Mouse (Mus musculus) ES-E14 (cell line): ENCODE results near the gene Syt3. TPM values are rescaled to one million over a fixed set of nuclear protein-coding genes. Genes with fewer than 3 reads are reported as not detected.

ENCODE experiments used
- DNase-seq: peaks from one replicate; pipeline ENCODE4 v3.0.0-alpha.2; 2013; ENCODE audit warnings: low read depth, low spot score
- H3K27ac ChIP-seq: 2 replicates; pipeline ENCODE4 v1.5.1; 2012; ENCODE audit warnings: low read depth, mild to moderate bottlenecking, low read length, moderate library complexity, mixed read lengths; ENCODE audit not compliant: poor library complexity, insufficient read depth, severe bottlenecking
- H3K36me3 ChIP-seq: 2 replicates; pipeline ENCODE4 v1.6.1; 2012; ENCODE audit warnings: mild to moderate bottlenecking, low read length, moderate library complexity, mixed read lengths; ENCODE audit not compliant: control insufficient read depth, poor library complexity, insufficient read depth, severe bottlenecking
- H3K4me1 ChIP-seq, 2 experiments: fragments of 150-350 bp in 1 of 2; sonication (generic) in 1 of 2; 2 replicates each; pipeline ENCODE4 v1.6.1; 2012; ENCODE audit warnings: low read length in 2 of 2, mild to moderate bottlenecking in 1 of 2, mixed read lengths in 1 of 2; ENCODE audit not compliant: control insufficient read depth in 2 of 2, insufficient read depth in 2 of 2, poor library complexity in 1 of 2
- H3K4me3 ChIP-seq, 2 experiments: fragments of 150-350 bp in 1 of 2; sonication (generic) in 1 of 2; 2 replicates each; pipeline ENCODE4 v1.5.1; 2012; ENCODE audit warnings: low read length in 2 of 2, low read depth in 1 of 2, mild to moderate bottlenecking in 1 of 2, mixed read lengths in 1 of 2; ENCODE audit not compliant: insufficient read depth in 1 of 2, poor library complexity in 1 of 2, severe bottlenecking in 1 of 2
- H3K9ac ChIP-seq: 2 replicates; pipeline ENCODE4 v1.6.1; 2012; ENCODE audit warnings: low read depth, mild to moderate bottlenecking, low read length, mixed read lengths; ENCODE audit not compliant: poor library complexity, insufficient read depth, severe bottlenecking
- H3K9me3 ChIP-seq: fragments of 150-350 bp; sonication (generic); 2 replicates; pipeline ENCODE4 v1.6.1; 2012; ENCODE audit warnings: low read depth, mild to moderate bottlenecking, low read length; ENCODE audit not compliant: control insufficient read depth, insufficient read depth
- CHD2 ChIP-seq: IDR thresholded peaks from 2 replicates; pipeline ENCODE4 v1.6.1; 2014; ENCODE audit warnings: mild to moderate bottlenecking, low read depth, low read length, inconsistent platforms
- HCFC1 ChIP-seq: IDR thresholded peaks from 2 replicates; pipeline ENCODE4 v1.6.1; 2012; ENCODE audit warnings: low read length, inconsistent platforms, borderline replicate concordance; ENCODE audit not compliant: insufficient read depth
- MAFK ChIP-seq: IDR thresholded peaks from 2 replicates; pipeline ENCODE4 v1.6.1; 2014; ENCODE audit warnings: mild to moderate bottlenecking, low read depth, low read length, inconsistent platforms; ENCODE audit not compliant: insufficient read depth
- ZC3H11A ChIP-seq: IDR thresholded peaks from 2 replicates; pipeline ENCODE4 v1.6.1; 2012; ENCODE audit warnings: low read depth, mild to moderate bottlenecking, inconsistent platforms, low read length, borderline replicate concordance
- ZNF384 ChIP-seq: IDR thresholded peaks from 2 replicates; pipeline ENCODE4 v1.6.1; 2012; ENCODE audit warnings: low read depth, low read length, inconsistent platforms
- in situ Hi-C, 2 experiments: fragments of 600-800 bp; cut with MboI; formaldehyde crosslinking; loops; one replicate each; pipeline ENCODE4 v1.15.1; 2025; ENCODE audit warnings: low sequenced_read_pairs in 2 of 2, inconsistent platforms in 1 of 2; ENCODE audit not compliant: unreplicated experiment in 2 of 2
- total RNA-seq: library from RNA; depleted of rRNA; stranded (reverse); fragments of 300-350 nt; gene quantifications from 2 replicates; pipeline ENCODE4 v1.2.3, GENCODE M21; 2012

Syt3 gene
- total RNA-seq, 1 experiment, result 5.8 TPM

DNA sequence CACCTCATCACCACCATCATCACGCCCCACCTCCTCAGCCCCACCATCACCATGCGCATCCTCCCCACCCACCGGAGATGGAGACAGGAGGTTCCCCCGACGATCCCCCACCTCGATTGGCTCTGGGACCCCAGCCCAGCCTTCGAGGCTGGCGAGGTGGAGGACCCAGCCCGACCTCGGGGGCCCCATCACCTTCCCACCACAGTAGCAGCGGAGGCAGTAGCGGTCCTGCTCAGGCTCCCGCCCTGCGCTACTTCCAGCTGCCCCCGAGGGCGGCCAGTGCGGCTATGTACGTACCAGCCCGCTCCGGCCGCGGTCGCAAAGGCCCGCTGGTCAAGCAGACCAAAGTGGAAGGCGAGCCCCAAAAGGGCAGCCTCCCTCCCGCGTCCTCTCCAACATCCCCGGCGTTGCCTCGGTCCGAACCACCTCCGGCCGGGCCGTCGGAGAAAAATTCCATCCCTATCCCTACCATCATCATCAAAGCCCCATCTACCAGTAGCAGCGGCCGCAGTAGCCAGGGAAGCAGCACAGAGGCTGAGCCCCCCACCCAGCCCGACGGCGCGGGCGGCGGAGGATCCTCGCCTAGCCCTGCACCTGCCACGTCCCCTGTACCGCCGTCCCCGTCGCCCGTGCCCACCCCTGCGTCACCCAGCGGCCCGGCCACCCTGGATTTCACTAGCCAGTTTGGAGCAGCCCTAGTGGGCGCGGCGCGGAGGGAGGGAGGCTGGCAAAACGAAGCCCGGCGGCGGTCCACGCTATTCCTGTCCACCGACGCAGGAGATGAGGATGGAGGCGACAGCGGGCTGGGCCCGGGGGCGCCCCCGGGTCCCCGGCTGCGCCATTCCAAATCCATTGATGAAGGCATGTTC lies 31.8 kb upstream of the Syt3 start:
- Histone ChIP-seq H3K4me3 (peak overlapping the region; percentile 24 to 57; a peak in 3 of 4 replicates), H3K36me3 (no peaks in the 10 kb centered on the region; the same call in 1 of the 2 replicates), H3K9ac (peak overlapping the region; percentile 37; the same call in 1 of the 2 replicates), H3K9me3 (no peaks in the 10 kb centered on the region), H3K4me1 (peaks cover 2 to 33% of the 10 kb centered on the region in 2 experiments; a peak in 2 of 4 replicates), H3K27ac (no peak overlapping the region)
- TF ChIP-seq CHD2 (no peak), HCFC1 (no peak), MAFK (no peak), ZNF384 (no peak), ZC3H11A (no peak)
- DNase-seq, result no peak
- in situ Hi-C loops, result loop anchor here in 1 of 2 experiments (10.0 kb wide), 1 partner anchor 87 kb away; the partner anchor contains the start of gene Gm15517

DNA sequence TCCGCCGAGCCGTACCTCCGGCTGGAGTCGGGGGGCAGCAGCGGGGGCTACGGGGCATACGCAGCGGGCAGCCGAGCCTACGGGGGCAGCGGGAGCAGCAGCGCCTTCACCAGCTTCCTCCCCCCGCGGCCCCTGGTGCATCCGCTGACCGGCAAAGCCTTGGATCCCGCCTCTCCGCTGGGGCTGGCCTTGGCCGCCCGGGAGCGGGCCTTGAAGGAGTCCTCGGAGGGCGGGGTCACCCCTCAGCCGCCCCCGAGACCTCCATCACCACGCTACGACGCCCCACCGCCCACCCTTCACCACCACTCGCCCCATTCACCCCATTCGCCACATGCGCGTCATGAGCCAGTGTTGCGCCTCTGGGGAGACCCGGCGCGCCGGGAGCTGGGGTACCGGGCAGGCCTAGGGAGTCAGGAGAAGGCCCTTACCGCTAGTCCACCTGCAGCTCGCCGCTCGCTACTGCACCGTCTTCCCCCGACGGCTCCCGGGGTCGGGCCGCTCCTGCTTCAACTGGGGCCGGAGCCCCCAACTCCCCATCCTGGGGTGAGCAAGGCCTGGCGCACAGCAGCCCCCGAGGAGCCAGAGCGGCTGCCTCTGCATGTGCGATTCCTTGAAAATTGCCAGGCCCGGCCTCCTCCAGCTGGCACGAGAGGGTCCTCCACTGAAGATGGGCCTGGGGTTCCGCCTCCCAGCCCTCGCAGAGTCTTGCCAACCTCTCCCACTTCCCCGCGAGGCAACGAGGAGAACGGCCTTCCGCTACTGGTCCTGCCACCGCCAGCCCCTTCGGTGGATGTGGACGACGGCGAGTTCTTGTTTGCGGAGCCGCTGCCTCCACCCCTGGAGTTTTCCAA lies 30.9 kb upstream of the Syt3 start:
- peak overlapping the region; percentile 26 for H3K9ac ChIP-seq
- peaks cover 2 to 39% of the 10 kb centered on the region in 2 experiments; a peak in 2 of 4 replicates for H3K4me1 ChIP-seq
- no peaks in the 10 kb centered on the region; the same call in 1 of the 2 replicates for H3K36me3 ChIP-seq
- TF ChIP-seq HCFC1 (no peak), ZNF384 (no peak), ZC3H11A (no peak), CHD2 (no peak), MAFK (no peak)
- no peak overlapping the region for H3K27ac ChIP-seq
- H3K4me3 ChIP-seq, result peak overlapping the region; percentile 24 to 57; a peak in 2 of 4 replicates
- no peak for DNase-seq
- H3K9me3 ChIP-seq, result no peaks in the 10 kb centered on the region
- in situ Hi-C loops, result loop anchor here in 1 of 2 experiments (10.0 kb wide), 1 partner anchor 88 kb away; the partner anchor contains the start of gene Gm15517

DNA sequence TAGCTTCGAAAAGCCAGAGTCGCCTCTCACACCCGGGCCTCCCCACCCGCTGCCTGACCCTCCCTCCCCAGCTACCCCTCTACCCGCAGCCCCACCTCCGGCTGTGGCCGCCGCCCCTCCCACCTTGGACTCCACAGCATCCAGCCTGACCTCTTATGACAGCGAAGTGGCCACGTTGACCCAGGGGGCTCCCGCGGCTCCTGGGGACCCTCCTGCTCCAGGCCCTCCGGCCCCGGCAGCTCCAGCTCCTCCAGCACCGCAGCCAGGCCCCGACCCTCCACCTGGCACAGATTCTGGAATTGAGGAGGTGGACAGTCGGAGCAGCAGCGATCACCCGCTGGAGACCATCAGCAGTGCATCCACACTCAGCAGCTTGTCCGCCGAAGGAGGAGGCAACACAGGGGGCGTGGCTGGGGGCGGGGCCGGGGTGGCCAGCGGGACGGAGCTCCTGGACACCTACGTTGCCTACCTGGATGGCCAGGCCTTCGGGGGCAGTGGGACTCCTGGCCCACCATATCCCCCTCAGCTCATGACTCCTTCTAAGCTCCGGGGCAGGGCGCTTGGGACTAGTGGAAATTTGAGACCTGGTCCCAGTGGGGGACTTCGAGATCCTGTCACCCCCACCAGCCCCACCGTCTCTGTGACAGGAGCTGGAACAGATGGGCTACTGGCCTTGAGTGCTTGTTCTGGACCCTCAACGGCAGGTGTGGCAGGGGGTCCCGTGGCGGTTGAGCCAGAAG lies 30.1 kb upstream of the Syt3 start:
- peak overlapping the region; percentile 1 to 57; a peak in 2 of 4 replicates for H3K4me3 ChIP-seq
- H3K9me3 ChIP-seq, result no peaks in the 10 kb centered on the region
- H3K27ac ChIP-seq, result no peak overlapping the region
- DNase-seq, result no peak
- in situ Hi-C loops, result loop anchor here in 1 of 2 experiments (10.0 kb wide), 1 partner anchor 89 kb away; the partner anchor contains the start of gene Gm15517
- peaks cover 2 to 38% of the 10 kb centered on the region in 2 experiments; a peak in 2 of 4 replicates for H3K4me1 ChIP-seq
- no peak for TF ChIP-seq MAFK
- TF ChIP-seq ZC3H11A, result no peak
- no peak for TF ChIP-seq CHD2
- no peak for TF ChIP-seq ZNF384
- no peak for TF ChIP-seq HCFC1
- no peak overlapping the region for H3K9ac ChIP-seq
- no peaks in the 10 kb centered on the region for H3K36me3 ChIP-seq

DNA sequence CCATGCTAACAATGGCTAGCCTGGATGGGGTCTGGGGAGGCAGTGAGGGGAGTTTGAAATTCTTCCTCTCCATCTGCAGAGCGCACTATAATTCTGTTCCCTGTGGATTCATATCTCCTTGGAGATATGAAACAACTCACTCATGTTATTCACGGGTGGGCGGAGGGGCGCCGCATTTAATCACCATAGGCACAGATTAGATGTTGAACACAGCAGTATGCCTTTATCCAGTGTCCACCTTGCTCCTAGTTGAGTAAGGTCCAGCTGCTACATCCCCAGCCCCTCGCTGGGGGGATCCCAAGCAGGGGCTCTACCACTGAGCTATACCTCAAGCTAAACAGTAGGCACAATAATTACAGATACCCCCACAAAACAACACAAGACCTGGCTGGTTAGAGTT lies 28.5 kb upstream of the Syt3 start:
- in situ Hi-C loops, result loop anchor here in 1 of 2 experiments (10.0 kb wide), 1 partner anchor 91 kb away; the partner anchor contains the start of gene Gm15517
- no peak for DNase-seq
- H3K4me1 ChIP-seq, result peaks cover 2 to 42% of the 10 kb centered on the region in 2 experiments; a peak in 2 of 4 replicates

More for the DNA sequence above, 28.5 kb upstream of the Syt3 start:
- H3K36me3 ChIP-seq, result no peaks in the 10 kb centered on the region
- no peaks in the 10 kb centered on the region for H3K9me3 ChIP-seq
- H3K9ac ChIP-seq, result no peak overlapping the region
- no peak overlapping the region for H3K4me3 ChIP-seq
- H3K27ac ChIP-seq, result no peak overlapping the region
- TF ChIP-seq ZC3H11A, result no peak
- TF ChIP-seq HCFC1, result no peak
- TF ChIP-seq CHD2, result no peak
- no peak for TF ChIP-seq ZNF384
- TF ChIP-seq MAFK, result no peak
